34 mouse cellular contexts compared by ENCODE assay signal in the genomic region with DNA sequence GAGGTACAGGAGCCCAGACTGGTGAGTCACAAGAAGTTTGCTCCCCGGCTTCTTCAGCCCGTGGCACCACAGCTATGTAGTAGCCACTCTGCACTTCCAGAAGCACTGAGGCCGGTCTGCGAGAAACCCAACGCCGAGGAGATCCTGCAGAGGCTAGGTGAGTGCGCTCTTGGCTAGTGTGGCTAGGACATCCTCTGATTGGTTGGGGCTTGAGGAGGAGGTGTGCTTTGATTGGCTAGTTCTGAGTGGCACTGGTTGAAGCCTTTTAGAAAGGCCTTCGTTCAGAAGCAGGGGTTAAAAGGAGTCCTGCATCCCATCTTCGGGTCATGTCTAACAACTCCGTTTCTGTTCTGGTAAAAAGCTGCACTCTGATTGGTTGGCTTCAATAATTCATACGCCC. TPM values are rescaled to one million over a fixed set of nuclear protein-coding genes. Genes with fewer than 3 reads are reported as not detected.
DNase-seq lines count a peak whose midpoint lies in the region; TF ChIP-seq lines count a peak whose summit lies in the region.
"Had no signal": no experiment of that assay in that cellular context is flagged by ENCODE, and none has a peak within 500 bp of the region (broad histone marks: within the 10 kb centered on the region; RNA-seq: fewer than 3 reads in every experiment).

No protein-coding gene starts in this region.

- peaks cover 21% of the 10 kb centered on the region for H3K4me1 ChIP-seq in small intestine, adult 2 months (ENCODE audit: control insufficient read depth, insufficient read depth, insufficient read length, low read length)

- no peak for TF ChIP-seq POLR2A in small intestine, adult 2 months (IDR thresholded peaks at IDR 0.05; ENCODE audit: low read depth, low read length)

- H3K27me3 ChIP-seq in small intestine, adult 2 months (ENCODE audit: control insufficient read depth, insufficient read depth, low read length) = no peaks in the 10 kb centered on the region
- H3K27me3 ChIP-seq: embryonic facial prominence, embryonic 13.5 days; forebrain, embryonic 13.5 days had no signal

- DNase-seq in heart, postnatal 4 days = peak; percentile 4
- no peak for DNase-seq in heart, postnatal 36 days
- peak; percentile 25 for DNase-seq in ES-CJ7 (ENCODE audit: low read depth, low spot score)
- peak; percentile 74 for DNase-seq in R1 (ENCODE audit: low read depth, low spot score)
- no peak for DNase-seq in embryo, embryonic 11 days
- DNase-seq: adrenal gland, adult 2 months; adrenal gland, postnatal 14 days; cerebellum, adult 11 months; cerebellum, adult 2 months; cerebellum, adult 9-11 months; cerebellum, postnatal 25 days; gastrocnemius, postnatal 10 days; gastrocnemius, postnatal 36 days; kidney, adult 18-20 months had no signal

- intact Hi-C loops in heart, postnatal 36 days (cut with DNase I) = no loop called here

- H3K4me3 ChIP-seq in small intestine, adult 2 months (ENCODE audit: low read depth, low read length) = peak overlapping the region; percentile 54
- H3K4me3 ChIP-seq: embryonic facial prominence, embryonic 10.5 days; embryonic facial prominence, embryonic 13.5 days; erythroblast, embryonic 14.5 days; forebrain, embryonic 10.5 days; forebrain, embryonic 13.5 days had no signal

- peaks cover 2% of the 10 kb centered on the region for H3K36me3 ChIP-seq in small intestine, adult 2 months (ENCODE audit: control insufficient read depth, insufficient read depth, low read length)
- H3K36me3 ChIP-seq: embryonic facial prominence, embryonic 10.5 days; embryonic facial prominence, embryonic 13.5 days; forebrain, embryonic 10.5 days had no signal

- WGBS in small intestine, adult 2 months = 77% methylated on average over 11 of the region's 11 CpGs

- no peak for TF ChIP-seq CTCF in small intestine, adult 2 months (IDR thresholded peaks at IDR 0.05; ENCODE audit: extremely low read depth, insufficient read length, insufficient replicate concordance, low read depth, low read length)

- H3K27ac ChIP-seq in small intestine, adult 2 months (ENCODE audit: insufficient read depth, low read depth, low read length) = no peak overlapping the region
- H3K27ac ChIP-seq: embryonic facial prominence, embryonic 10.5 days; embryonic facial prominence, embryonic 13.5 days; forebrain, embryonic 10.5 days; forebrain, embryonic 13.5 days; hindbrain, embryonic 14.5 days; hindbrain, postnatal 0 days had no signal

RNA-seq across cellular contexts. Expression of gene Guca2a, which starts 1.2 kb away (rescaled TPM):
- total RNA-seq in heart, postnatal 4 days (2021) = not detected
- not detected for total RNA-seq in heart, postnatal 36 days (2021)
- 58.4 and 1,324 TPM in 2 replicates for polyA plus RNA-seq in small intestine, adult 2 months (2012; rRNA removed)
- total RNA-seq: adrenal gland, adult 2 months; adrenal gland, postnatal 14 days; common myeloid progenitor, adult 5-6 weeks; ES-E14; gastrocnemius, adult 18-20 months; gastrocnemius, postnatal 10 days; gastrocnemius, postnatal 36 days; granulocyte monocyte progenitor cell, adult 5-6 weeks; heart, postnatal 25 days; hindbrain, postnatal 0 days had no signal
- polyA plus RNA-seq: adrenal gland, adult 2 months; CD4-positive, CD25-positive, alpha-beta regulatory T cell, adult 4 months; cerebellum, adult 2 months; embryonic facial prominence, embryonic 10.5 days; embryonic facial prominence, embryonic 13.5 days; erythroblast, embryonic 14.5 days; forebrain, embryonic 10.5 days; forebrain, embryonic 13.5 days; forebrain, embryonic 16.5 days; heart, embryonic 14.5 days; hindbrain, embryonic 11.5 days; hindbrain, embryonic 14.5 days; hindbrain, postnatal 0 days; inflammation-experienced regulatory T-cells, adult 6 months had no signal

RNA-seq across cellular contexts. Expression of gene Guca2b, which starts 20.1 kb away (rescaled TPM):
- total RNA-seq in heart, postnatal 4 days (2021) = under 1 TPM in 1 of 2 experiments, not detected in 1; 0.79 TPM
- under 1 TPM in 1 of 2 experiments, not detected in 1; 0.89 TPM for total RNA-seq in heart, postnatal 36 days (2021)
- 420 and 2,057 TPM in 2 replicates for polyA plus RNA-seq in small intestine, adult 2 months (2012; rRNA removed)
- total RNA-seq: adrenal gland, adult 2 months; adrenal gland, postnatal 14 days; common myeloid progenitor, adult 5-6 weeks; ES-E14; gastrocnemius, adult 18-20 months; gastrocnemius, postnatal 10 days; gastrocnemius, postnatal 36 days; granulocyte monocyte progenitor cell, adult 5-6 weeks; heart, postnatal 25 days; hindbrain, postnatal 0 days had no signal
- polyA plus RNA-seq: adrenal gland, adult 2 months; C2C12; CD4-positive, CD25-positive, alpha-beta regulatory T cell, adult 4 months; cerebellum, adult 2 months; embryonic facial prominence, embryonic 10.5 days; embryonic facial prominence, embryonic 13.5 days; erythroblast, embryonic 14.5 days; forebrain, embryonic 10.5 days; forebrain, embryonic 13.5 days; forebrain, embryonic 16.5 days; heart, embryonic 14.5 days; heart, postnatal 0 days; hindbrain, embryonic 11.5 days; hindbrain, embryonic 14.5 days; hindbrain, postnatal 0 days; inflammation-experienced regulatory T-cells, adult 6 months had no signal

Comparison
In these comparisons a context has a peak if more than half of its experiments do, and no peak if none do; other contexts are left out.
1. DNase-seq: peak in heart, postnatal 4 days (single experiment), ES-CJ7 (single experiment) and R1 (single experiment); none in heart, postnatal 36 days (0 of 2) and embryo, embryonic 11 days (single experiment).